Mouse (Mus musculus) thymus, adult 2 months (tissue): ENCODE measurements around the gene Mrln.

Source experiments
- CTCF ChIP-seq: fragments of 200-500 bp; IDR thresholded peaks from 2 replicates; pipeline ENCODE4 v1.5.1; 2012; ENCODE audit warnings: mild to moderate bottlenecking, control low read depth, low read length, moderate library complexity, borderline replicate concordance; ENCODE audit not compliant: control insufficient read depth, poor library complexity, insufficient read depth; ENCODE audit errors: extremely low read depth
- POLR2A ChIP-seq: fragments of 200-500 bp; IDR thresholded peaks from 2 replicates; pipeline ENCODE4 v1.6.1; 2012; ENCODE audit warnings: mild to moderate bottlenecking, low read length, control low read depth, moderate library complexity; ENCODE audit not compliant: control insufficient read depth, poor library complexity, insufficient read depth; ENCODE audit errors: extremely low read depth

DNA sequence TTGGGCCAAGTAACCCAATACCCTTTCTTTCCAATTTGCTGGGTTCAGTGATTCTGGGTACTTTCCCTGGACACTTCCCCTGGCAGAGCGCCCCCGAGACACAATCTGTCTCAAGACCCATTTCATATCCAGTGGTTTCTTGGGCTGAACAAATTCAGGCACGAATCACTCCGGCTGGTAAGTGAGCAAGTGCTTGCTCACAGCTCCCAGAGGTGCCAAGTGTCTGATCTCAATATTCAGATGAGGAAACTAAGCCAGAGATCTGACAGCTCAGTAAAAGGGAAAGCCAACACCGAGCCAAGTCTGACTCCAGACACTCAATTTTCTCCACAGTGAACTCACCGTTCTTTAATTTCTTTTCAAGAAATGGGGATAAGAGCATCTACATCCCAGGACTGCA lies 62.0 kb downstream of the Mrln start:
- TF ChIP-seq CTCF (no peak), POLR2A (no peak)
